Mouse (Mus musculus) lung, postnatal 10 days (tissue): ENCODE data around the gene Pde1b.

Experiments
- DNase-seq: peaks from one replicate; pipeline ENCODE4 v3.0.0; 2021

Gene Pde1b

DNA sequence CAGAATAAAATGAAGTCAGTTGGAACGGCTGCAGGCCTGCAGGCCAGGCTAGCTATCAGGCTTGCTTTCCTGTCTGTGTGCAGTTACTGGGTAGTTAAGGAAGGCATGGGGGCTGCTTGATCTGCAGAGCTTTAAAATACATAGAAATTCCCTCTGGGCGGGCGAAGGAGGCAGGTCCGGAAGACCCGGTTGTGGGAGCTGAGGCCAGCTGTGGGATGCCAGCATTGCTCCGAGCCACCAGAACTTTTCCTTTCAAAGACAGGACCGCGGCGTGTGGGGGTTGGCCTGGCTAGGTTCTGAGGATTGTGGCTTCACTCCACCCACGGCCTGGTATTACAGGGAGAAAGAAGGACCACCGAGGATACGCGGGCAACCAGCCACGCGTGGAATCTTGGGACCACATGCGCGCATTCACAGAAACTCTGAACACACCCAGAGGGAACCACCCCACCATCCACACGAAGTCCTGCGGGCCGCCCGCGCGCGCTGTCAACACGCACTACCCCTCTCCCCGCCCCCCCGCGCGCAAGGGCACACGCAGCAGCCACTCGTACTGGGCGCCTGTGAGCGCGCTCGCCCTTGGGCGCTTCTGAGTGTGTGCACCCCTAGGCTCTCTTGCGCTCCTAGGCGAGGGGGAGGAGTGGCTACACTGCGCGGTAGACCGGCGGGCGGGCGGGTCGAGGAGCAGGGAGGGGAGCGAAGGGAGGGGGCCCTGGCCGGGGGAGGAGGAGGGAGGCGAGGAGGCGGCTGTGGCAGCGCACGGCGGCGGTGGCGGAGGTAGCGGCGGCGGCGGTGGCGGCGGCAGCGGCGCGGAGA lies at the start of gene Pde1b:
TSS of gene Pde1b (plus strand) at position 600 of the 816 bp plus-strand sequence.
- DNase-seq, result peak; percentile 68

DNA sequence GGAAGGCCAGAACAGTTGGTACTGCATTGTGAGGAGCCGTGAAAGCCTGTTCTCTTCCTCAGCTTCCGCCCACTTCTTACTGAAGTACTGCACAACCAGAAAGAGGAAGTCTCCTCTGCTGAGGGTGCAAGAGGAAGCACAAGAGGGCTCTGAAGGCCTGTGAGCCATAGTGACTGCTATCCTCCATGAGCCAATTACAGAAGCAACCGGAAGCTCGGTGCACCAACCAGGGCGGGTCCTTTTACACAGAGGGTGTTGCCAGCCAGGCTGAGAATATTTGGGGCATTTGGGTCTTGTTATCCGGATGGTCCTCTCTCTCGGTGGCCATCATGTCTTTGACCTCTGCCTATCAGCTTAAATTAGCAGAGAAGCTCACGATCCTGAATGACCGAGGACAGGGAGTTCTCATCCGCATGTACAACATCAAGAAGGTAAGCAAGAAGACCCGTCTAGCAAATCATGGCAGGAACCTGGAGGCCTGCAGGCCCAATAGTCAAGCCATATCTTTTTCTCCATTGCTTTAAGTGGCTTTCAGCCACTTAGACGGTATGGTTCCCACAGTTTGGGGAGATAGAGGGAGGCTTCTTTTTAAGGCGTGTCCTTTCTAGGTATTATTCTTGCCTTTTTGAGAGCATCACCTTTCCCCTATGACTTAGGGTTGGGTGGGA lies 49.1 kb upstream of the Pde1b start, which contains the start of gene Nckap1l:
TSS of gene Nckap1l (plus strand) at position 244 of the 668 bp plus-strand sequence.
- peak; percentile 49 for DNase-seq

DNA sequence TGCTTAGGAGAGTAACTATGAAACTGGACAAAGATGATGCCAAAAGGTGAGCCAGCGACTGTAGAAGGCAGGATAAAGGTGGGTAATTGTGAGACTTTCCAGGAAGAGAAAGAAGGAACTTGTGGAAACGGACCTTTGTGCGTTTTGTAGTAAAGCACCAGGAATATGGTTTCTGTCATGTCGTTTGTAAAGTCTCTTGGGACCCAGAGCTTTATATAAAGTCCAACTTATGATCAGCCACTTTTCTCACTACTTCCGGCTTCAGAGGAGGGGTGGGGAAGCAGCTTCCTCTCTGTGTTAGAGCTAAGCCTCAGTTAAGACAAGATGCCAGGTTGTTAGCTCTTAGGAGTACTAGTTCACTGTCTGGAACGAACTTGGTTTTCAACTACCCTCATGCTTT lies 48.4 kb upstream of the Pde1b start:
- no peak for DNase-seq

DNA sequence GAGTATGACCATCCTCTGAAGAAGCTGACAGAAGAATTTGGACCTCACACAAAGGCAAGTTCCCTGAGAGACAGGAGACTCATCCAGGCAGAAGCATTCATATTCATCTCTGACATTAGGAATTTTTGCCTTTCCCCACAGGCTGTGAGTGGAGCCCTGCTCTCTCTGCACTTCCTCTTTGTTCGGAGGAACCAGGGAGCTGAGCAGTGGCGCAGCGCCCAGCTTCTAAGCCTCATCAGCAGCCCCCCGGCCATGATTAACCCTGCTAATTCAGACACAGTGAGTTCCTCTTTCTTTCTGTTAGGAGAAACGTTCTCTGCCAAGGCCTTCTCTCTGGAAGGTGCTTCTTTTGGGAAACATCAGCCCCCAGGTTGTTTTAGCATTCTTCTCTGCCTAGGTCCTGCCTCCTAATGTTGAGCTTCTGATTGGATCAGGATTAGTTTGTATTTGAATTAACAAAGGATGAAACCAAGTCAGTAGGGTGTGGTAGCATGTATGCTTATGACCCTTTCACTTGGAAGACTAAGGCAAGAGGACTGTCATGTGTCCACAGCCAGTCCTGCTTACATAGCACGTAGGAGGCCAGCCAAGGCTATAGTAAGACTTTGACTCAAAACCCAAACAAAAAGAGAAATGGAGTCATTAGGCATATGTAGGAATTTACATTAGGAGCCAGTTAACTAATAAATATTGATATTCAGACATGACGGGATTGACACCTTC lies 40.1 kb upstream of the Pde1b start:
- DNase-seq, result no peak

DNA sequence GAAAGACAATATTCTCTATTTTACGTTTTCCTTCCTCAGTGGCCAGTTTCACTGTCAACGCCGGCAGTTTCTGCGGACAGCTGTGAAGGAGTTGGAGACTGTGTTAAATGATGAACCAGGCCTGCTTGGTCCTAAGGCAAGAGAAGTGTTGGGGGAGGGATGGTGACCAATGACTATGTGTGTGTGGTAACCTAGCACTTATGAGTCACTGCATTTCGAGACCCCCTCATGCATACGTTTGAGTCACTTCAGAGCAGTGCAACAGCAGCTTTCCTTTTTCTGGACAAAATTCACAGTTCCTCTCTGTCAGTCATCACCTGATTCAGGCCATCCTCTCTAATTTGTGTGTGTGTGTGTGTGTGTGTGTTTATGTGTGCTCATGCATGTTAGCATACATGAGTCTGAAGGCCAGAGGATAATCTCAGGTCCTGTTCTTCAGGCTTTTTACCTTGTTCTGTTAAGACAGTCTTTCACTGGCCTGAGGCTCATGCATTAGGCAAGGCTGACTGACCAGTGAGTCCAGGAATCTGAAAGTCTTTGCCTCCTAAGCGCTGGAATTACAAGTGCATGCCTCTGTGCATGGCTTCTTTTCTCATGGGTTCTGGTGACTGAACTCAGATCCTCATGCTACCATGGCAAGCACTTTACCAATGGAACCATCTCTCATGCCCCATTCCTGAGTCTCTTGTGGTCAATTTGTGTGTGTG lies 31.2 kb upstream of the Pde1b start:
- DNase-seq, result no peak

DNA sequence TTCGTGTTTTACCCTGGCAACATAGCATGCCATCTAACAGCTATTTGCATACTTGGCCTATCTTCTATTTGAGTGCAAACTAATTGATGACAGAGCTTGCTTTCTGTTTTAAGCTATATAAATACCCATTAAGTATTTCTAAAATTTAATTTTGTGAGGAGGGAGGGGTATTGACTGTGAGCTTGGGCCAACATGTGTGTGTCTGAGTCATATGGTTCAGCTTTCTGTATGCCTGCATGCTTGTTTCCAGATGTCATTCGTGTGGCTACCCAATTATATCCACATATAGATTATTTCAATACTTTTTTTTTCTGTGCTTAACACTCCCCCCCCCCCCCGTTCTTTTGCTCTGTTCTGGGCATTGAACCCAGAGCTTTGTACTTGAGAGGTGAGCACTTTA lies 30.6 kb upstream of the Pde1b start:
- no peak for DNase-seq

DNA sequence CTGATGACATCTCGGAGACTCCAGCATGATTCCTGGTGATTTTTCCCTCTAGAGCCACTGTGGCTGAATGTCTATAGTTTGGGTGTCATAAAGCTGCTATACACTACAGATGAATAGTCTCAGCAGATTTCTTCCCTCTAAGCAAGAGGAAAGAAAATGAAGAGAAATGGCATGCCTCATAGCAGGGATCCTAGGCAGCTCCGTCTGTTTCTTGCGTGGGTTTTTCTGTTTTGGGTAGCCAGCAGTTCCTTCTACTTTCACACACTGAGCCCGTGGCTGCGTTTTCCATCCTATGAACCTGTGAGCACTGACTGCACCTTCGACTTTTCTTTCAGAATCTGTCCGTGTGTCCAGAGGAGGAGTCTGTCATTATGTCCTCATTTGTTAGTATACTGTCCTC lies 29.7 kb upstream of the Pde1b start:
- no peak for DNase-seq

DNA sequence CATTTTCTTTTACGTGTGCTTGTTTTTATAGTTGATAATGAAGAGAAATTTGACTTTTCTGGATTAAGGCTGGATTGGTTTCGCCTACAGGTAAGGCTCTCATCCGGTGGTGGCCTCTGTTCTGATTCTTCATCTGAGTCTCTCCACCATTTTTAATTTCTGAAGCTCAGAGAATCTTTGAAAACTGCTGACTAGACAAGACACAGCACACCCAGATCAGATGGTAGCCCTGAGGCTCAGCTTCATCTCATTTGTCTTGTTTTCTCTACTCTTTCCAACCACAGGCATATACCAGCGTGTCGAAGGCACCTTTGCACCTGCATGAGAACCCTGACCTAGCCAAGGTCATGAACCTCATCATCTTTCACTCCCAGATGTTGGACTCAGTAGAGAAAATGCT lies 29.1 kb upstream of the Pde1b start:
- no peak for DNase-seq

DNA sequence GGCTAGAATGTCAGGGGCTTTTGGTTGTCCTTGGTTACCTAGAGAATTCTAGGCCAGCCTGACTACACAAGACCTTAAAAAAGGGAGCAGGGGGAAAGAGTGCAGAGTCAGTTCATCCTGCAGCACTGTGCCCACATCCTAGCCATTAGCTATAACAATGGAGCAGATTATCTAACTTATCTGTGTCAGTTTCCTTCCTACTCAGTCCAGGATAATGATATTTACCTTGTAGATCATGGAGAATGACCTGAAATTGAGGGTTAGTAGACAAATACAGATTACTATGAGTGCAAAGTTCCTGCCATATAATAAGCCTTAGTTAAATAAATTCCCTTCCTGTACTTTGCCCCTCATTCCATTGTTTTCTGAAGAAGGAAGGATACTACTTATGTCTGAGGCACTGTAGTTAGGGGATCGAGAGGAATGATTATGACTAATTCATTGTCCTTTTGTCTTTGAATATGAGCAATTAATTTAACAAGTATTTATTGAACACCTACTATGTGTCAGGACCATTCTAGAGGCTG lies 23.7 kb upstream of the Pde1b start:
- DNase-seq, result no peak

DNA sequence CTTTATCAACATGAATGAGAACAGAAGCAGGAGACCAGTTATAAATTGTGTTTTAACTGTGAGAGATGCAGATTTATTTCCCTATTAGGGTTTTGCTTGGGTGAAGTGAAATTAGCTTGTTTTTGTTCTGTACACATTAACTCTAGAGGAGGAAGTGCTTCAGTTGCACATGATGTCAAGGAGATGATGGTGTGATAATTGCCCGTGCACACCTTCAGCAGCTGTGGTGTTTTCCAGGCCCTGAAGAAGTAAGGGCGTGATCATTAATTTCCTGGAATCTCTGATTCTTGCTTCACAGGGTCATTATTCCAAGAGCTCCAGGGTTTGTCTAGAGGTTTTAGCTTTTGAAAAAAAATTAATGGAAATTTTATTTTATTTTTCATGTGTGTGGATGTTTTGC lies 22.7 kb upstream of the Pde1b start:
- DNase-seq, result no peak

DNA sequence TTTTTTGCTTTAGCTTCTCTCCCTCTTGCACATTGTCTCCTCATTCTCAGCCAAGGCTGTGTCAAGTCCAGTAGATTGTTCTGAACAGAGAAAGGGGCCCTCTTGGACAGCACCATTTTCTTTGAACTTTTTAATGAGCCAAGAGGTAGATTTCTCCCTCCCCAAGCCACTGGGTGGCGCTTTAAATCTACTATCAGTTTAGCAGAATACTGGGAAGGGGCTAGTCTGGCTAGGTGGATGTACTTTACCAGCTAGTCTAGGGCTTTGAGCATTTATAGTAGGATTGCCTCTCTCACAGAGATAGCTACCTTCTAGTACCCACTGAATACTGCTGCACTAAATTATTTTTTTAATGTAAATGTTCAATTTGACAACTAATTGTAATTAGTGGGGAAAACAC lies 20.3 kb upstream of the Pde1b start:
- DNase-seq, result no peak

DNA sequence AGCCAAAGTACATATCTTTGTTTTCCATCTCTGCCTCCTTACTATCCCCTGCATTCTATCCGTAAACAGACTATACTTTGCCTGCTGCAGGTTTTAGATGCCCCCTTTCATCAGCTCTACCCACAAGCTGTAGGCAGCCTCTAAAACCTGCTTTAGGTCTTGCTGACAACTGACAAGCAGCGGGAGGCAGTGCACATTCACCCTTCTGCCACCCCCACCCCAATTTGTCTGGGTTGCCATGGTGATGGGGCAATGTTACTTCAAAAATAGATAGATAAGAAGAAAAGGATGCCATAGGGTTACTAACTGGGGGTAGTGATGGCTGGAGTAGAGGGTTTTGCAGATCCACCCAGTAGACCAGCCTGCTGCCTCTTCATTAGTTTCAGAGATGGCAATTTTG lies 18.3 kb upstream of the Pde1b start:
- DNase-seq, result no peak

DNA sequence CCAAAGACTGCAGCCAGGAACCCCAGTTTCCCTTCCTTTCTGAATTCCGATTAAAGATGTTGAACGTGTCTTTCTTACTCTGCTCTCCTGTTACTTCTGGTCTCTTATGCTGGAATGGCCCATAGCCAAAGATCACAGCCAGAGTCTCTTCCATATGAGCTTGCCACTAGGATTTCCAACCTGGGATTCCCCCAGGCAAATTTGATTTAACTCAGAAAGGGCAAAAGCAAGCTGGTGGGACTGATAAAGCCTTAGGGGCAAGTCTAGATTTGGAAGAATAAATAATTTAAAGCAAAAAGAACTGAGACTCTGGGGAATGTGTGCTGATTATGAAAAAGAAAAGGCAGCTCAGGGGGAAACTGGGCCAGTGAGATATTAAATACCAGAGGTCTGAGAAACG lies 17.7 kb upstream of the Pde1b start:
- no peak for DNase-seq

DNA sequence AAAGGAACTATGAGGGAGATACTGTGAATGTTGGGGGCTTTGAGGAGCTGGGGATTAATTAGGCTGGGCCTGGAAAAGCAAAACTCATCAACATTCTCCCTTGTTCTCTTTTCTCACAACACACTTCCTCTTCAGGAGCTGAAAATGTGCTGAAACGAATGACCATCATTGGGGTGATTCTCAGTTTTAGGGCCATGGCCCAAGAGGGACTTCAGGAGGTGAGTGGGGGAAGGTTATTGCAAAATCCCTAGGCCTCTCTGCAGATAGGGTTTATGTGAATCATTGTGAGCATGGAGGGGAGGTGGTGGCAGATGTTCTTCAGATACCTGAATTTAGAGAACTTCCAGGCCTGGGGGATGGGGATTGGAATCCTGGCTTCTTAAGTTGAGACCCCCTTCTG lies 16.2 kb upstream of the Pde1b start:
- DNase-seq, result no peak

DNA sequence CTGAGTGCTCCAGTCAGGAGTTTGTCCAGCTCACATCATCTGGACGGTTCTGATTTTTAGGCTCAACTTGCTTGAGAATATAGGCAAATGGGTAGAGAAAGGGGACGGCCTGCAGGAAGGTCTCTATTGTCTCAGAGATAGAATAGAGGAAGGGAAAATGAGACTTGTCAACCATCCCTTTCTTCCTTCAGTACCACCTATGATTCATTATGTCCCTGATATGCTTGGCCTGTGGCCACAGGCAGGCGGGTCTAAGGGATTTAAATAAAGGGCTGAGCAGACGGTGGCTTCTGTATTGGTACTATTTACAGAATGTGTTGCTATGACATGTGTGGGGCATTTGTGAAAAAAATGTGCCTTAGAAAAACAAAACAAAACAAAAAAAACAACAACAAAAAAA lies 14.5 kb upstream of the Pde1b start:
- no peak for DNase-seq

DNA sequence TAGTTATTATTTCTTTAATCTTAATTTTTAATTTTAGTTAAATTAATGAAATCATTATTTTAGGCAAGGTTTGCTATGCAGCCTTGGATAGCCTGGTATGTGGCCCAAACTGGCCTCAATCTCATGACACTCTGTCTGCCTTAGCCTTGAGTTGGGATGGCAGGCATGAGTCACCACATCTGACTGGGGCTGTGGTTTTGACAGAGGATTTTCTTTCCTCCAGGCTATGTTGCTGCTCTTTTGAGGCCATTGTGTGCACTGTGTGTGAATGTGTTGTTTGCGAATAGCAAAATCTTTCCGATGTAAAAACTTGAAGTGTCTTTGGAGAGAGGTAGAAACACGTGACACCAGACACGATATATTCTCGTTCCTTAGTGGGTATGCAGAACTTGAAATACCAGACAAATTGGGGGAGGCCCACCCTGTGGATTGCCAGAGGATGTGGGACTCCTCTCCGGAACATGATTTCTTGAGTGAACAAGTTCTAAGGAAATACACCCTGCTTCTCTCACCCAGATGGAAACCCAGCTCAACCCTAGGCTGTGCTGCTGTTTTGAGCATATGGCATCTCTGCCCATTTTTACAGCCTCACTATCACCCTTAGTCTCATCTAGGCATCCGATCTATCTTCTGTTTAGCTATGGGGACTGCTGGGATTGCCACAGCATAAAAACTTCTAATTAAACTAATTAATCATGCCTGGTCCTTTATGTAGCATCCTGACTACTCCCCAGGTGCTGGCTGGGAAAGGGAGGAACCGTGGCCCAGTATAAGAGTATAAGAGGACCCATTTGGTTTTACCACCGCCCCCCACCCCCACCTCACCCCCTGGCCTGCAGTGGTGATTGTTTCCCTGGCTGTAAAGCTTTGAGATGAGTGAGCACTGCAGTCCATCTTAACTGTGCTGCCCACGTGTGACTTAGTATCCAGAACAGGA lies 6.4 kb upstream of the Pde1b start:
- no peak for DNase-seq

DNA sequence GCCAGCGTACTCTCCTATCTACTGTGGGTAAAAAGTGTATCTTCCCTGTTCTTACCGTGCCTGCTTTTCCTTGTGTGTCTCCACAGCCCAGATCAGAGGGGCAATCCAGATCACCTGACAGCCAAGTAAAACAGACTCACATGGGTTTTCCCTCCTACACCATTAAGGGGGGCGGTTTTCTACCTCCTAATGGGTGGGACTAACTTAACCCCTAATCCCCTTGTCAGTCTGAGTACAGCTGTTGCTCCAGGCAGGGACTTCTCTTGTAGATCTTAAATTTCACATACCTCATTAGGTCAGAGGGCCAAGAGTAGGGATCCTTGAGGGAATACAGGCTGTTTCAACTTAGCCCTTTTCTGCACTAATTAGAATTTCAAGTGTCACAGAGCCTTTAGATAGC lies 4.7 kb upstream of the Pde1b start:
- no peak for DNase-seq

DNA sequence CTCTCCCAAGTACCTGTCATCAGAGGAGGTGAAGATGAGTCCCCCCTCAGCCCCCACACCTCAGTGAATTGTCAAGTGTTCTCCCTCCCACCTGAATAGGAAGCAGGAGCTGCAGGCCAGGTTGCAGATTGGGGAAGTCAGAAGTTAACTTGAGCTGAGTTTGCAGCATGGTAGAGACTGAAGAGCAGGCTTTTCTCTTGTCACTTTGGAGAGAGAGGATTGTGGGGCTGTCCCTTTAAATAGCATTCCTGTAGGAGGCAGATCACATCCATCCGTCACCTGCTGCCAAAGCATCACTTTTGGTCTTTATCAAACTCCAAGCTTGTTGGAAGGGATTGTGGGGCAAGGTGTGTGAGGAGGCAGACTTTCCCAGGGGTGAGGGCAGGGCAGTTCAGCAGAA lies 2.1 kb upstream of the Pde1b start:
- no peak for DNase-seq

DNA sequence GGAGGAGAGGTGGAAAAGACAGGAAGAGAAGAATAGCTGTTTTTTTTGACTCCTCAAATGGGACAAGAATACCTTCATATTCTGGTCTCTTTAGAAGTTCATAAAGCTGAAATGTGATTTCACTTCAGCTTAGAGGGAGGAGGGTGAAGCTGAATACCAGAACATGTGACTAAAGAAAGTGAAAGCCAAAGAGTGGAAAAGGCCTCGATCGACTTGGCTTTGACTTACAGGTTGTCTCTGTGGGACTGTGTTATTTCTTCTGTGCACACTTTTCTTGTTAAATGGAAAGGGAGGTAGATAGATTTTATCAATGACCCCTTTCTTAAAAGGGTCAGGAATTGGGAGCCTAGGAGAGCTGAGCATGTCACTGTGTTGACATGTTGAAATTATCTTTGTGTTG lies 1.6 kb upstream of the Pde1b start:
- no peak for DNase-seq

DNA sequence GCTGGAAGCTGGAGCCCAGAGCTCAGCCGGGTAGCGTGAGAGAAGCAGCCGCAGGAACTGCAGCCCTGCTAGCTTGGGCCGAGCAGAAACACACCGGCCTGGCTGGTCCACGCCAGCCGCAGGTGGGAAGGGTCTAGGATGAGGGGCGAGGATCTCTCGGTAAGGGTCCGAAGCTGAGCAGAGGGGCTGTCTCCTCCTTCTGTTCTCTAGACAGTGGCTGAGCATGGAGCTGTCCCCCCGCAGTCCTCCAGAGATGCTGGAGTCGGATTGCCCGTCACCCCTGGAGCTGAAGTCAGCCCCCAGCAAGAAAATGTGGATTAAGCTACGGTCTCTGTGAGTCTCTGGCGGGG lies 392 bp downstream of the Pde1b start:
- no peak for DNase-seq

DNA sequence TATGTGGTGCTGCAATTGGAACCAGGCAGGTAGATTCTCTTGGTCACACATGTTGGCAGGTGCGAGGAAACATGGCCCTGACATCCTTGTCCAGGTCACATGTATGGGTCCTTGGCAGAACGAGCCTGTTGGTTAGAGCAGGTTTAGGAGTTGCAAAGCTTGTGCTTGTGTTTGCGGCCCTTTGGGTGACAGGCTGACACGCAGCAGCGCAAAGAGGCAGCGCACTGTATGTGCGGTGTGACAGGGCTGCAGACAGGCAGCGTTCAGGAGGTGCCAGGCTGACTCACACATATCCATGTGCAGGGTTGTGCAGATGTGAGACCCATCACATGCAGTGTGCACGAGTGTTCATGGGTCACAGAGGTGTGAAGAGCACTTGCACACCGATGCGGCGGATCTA lies 826 bp downstream of the Pde1b start:
- no peak for DNase-seq

DNA sequence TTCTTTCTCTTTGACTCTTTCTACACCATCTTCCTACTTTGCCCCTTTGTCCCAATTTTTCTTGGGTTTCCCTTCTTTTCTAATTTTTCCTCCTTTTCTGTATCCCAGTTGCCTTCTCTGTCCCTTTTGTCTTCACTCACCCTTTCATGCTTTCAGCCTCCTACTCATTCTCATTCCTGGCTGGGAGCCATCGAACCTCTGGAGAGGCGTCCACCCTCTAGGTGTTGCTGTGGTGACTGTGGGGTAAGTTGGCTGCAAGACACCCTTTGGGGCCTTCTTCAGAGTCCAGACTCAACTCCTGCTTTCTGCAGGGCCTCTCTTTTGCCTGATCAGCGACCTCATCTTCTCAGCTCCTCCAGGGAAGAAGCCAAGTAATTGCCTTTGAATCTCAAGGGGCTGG lies 6.5 kb downstream of the Pde1b start:
- DNase-seq, result no peak
